In the genomic region with DNA sequence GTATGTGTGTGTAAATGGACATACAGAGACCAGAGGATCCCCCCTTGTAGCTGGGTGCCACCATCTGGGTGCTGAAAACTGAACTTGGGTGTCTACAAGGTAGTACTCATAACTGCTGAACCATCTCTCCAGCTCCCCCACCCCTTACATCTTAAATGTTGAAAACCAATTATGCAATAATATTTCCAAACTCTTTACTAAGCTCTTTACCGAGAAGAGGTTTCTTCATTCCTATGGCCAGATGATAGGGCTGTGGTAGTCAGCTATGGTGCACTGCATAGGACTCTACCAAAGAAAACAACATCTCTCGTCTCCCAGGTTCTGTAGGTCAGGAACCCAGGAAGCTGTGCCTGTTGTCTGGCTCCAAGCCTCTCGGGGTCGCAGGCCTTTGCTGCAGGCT, we compare ENCODE assay signal across 30 mouse cellular contexts.
DNase-seq lines count a peak whose midpoint lies in the region; ATAC-seq and TF ChIP-seq lines count a peak whose summit lies in the region.
"Had no signal": no experiment of that assay in that cellular context is flagged by ENCODE, and none has a peak within 500 bp of the region (broad histone marks: within the 10 kb centered on the region; RNA-seq: fewer than 3 reads in every experiment).

No protein-coding gene starts in this region.

- ATAC-seq in lung, postnatal 0 days, result peak; percentile 44
- peak; percentile 69 for ATAC-seq in megakaryocyte, adult 5-6 weeks (ENCODE audit: poor library complexity, severe bottlenecking)
- no peak for ATAC-seq in intestine, embryonic 16.5 days
- ATAC-seq: CD4-positive, CD25-positive, alpha-beta regulatory T cell, adult 4 months; forebrain, embryonic 15.5 days; hindbrain, postnatal 0 days; inflammation-experienced regulatory T-cells, adult 6 months; Patski had no signal

- H3K4me3 ChIP-seq in heart, embryonic 10.5 days, result no peak overlapping the region
- H3K4me3 ChIP-seq in lung, postnatal 0 days (ENCODE audit: low read depth, low read length), result no peak overlapping the region
- H3K4me3 ChIP-seq in intestine, embryonic 16.5 days (ENCODE audit: low read length), result no peak overlapping the region
- H3K4me3 ChIP-seq: embryonic facial prominence, embryonic 10.5 days; embryonic facial prominence, embryonic 13.5 days; erythroblast, embryonic 14.5 days; forebrain, embryonic 12.5 days; forebrain, embryonic 15.5 days; heart, embryonic 13.5 days had no signal

- no peak for TF ChIP-seq CTCF in lung, postnatal 0 days (IDR thresholded peaks at IDR 0.05)

- peaks cover 58% of the 10 kb centered on the region for H3K4me1 ChIP-seq in heart, embryonic 10.5 days
- peaks cover 9% of the 10 kb centered on the region for H3K4me1 ChIP-seq in lung, postnatal 0 days (ENCODE audit: insufficient read depth, low read depth, low read length)
- peaks cover 14% of the 10 kb centered on the region for H3K4me1 ChIP-seq in intestine, embryonic 16.5 days (ENCODE audit: control insufficient read depth, insufficient read depth, low read length)

- no peak overlapping the region for H3K9ac ChIP-seq in lung, postnatal 0 days (replicated peaks; ENCODE audit: low read depth)
- H3K9ac ChIP-seq in intestine, embryonic 16.5 days (ENCODE audit: low read depth, low read length), result no peak overlapping the region
- H3K9ac ChIP-seq: embryonic facial prominence, embryonic 13.5 days; forebrain, embryonic 12.5 days; forebrain, embryonic 15.5 days; heart, embryonic 13.5 days; hindbrain, embryonic 14.5 days had no signal

- no peak overlapping the region for H3K4me2 ChIP-seq in lung, postnatal 0 days (replicated peaks; ENCODE audit: low read depth, low read length)
- H3K4me2 ChIP-seq in intestine, embryonic 16.5 days (ENCODE audit: low read depth, low read length), result no peak overlapping the region
- H3K4me2 ChIP-seq: embryonic facial prominence, embryonic 13.5 days; forebrain, embryonic 12.5 days; forebrain, embryonic 15.5 days; heart, embryonic 13.5 days; hindbrain, embryonic 14.5 days had no signal

- WGBS in heart, embryonic 10.5 days, result 83% methylated on average over 4 of the region's 4 CpGs
- 70% methylated on average over 4 of the region's 4 CpGs for WGBS in lung, postnatal 0 days
- WGBS in intestine, embryonic 16.5 days, result 94% methylated on average over 4 of the region's 4 CpGs

- no peak for DNase-seq in heart, embryonic 10.5 days (ENCODE audit: low spot score)
- DNase-seq in heart, adult 11 months, result no peak
- DNase-seq in lung, postnatal 0 days (ENCODE audit: low spot score), result peak; percentile 72
- DNase-seq in lung, postnatal 36 days, result no peak
- no peak for DNase-seq in Muller cell, postnatal 12 days (ENCODE audit: inconsistent ontology term)
- DNase-seq: adrenal gland, postnatal 10 days; adrenal gland, postnatal 36 days; cerebellum, adult 11 months; cerebellum, adult 2 months; cerebellum, adult 9-11 months; cerebellum, postnatal 25 days; embryo, embryonic 11 days; gastrocnemius, postnatal 10 days; gastrocnemius, postnatal 36 days; heart, adult 18-20 months; heart, postnatal 14 days; heart, postnatal 4 days had no signal

- 0 out of 2 replicates have a peak overlapping the region, but pooled peaks have one; percentile 18 for H3K27ac ChIP-seq in heart, embryonic 10.5 days
- no peak overlapping the region for H3K27ac ChIP-seq in lung, postnatal 0 days (ENCODE audit: low read length)
- H3K27ac ChIP-seq in intestine, embryonic 16.5 days (ENCODE audit: low read length), result no peak overlapping the region
- H3K27ac ChIP-seq: embryonic facial prominence, embryonic 10.5 days; embryonic facial prominence, embryonic 13.5 days; forebrain, embryonic 12.5 days; forebrain, embryonic 15.5 days; heart, embryonic 13.5 days; hindbrain, embryonic 14.5 days; hindbrain, postnatal 0 days had no signal

- no peaks in the 10 kb centered on the region for H3K27me3 ChIP-seq in heart, embryonic 10.5 days (ENCODE audit: insufficient read depth, poor library complexity, severe bottlenecking)
- H3K27me3 ChIP-seq in lung, postnatal 0 days (replicated peaks; ENCODE audit: insufficient read depth, low read length), result no peaks in the 10 kb centered on the region
- no peaks in the 10 kb centered on the region for H3K27me3 ChIP-seq in intestine, embryonic 16.5 days (replicated peaks; ENCODE audit: control insufficient read depth, insufficient read depth, low read length)
- H3K27me3 ChIP-seq: embryonic facial prominence, embryonic 13.5 days; forebrain, embryonic 12.5 days; forebrain, embryonic 15.5 days; heart, embryonic 13.5 days; Patski had no signal

- TF ChIP-seq EP300 in lung, postnatal 0 days (IDR thresholded peaks at IDR 0.05), result no peak

- no peaks in the 10 kb centered on the region for H3K9me3 ChIP-seq in heart, embryonic 10.5 days
- H3K9me3 ChIP-seq in lung, postnatal 0 days (ENCODE audit: low read length), result no peaks in the 10 kb centered on the region
- H3K9me3 ChIP-seq in intestine, embryonic 16.5 days (ENCODE audit: control insufficient read depth, low read length), result no peaks in the 10 kb centered on the region
- H3K9me3 ChIP-seq: embryonic facial prominence, embryonic 10.5 days; embryonic facial prominence, embryonic 13.5 days; forebrain, embryonic 12.5 days; forebrain, embryonic 15.5 days; heart, embryonic 13.5 days had no signal

- H3K36me3 ChIP-seq in heart, embryonic 10.5 days, result no peaks in the 10 kb centered on the region
- no peaks in the 10 kb centered on the region for H3K36me3 ChIP-seq in lung, postnatal 0 days (ENCODE audit: insufficient read depth, low read length)
- H3K36me3 ChIP-seq in intestine, embryonic 16.5 days (ENCODE audit: control insufficient read depth, insufficient read depth, low read length), result no peaks in the 10 kb centered on the region
- H3K36me3 ChIP-seq: embryonic facial prominence, embryonic 10.5 days; embryonic facial prominence, embryonic 13.5 days; forebrain, embryonic 12.5 days; forebrain, embryonic 15.5 days had no signal
